ENCODE assay signal across 9 mouse cellular contexts in the genomic region with DNA sequence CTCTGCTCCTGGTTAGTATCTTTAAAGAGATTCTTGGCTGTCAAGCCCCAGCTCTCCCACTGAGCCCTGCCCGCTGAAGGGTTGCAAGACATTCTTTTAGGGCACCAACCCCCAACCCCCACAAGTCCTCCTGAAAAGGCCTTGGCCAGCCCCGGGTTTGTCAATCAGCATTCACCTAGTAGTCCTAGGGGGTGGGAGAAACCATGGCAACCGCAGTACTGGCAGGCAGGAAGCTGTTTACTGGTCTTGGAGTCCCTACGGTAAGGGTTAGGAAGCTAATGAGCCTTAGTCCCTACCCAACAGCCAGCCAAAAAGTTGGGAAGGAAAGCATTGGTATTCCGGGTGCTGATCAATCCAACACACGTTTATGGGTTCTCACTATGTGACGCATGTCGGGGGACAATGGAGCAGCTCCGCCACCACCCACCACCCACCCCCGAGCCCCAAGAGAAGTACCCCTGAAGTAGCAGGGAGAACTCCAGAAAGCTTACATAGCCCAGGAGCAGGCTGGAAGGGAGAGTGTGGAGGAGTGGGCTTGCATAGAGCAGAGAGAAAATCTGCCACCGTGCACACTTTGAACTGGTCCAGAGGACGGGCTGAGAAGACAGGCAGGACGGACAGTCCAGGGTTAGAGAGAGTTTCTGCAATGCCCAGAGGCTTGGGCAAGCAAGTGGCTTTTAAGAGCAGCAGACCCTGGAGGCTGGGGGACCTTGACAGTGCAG. TPM values are rescaled to one million over a fixed set of nuclear protein-coding genes. Genes with fewer than 3 reads are reported as not detected.
DNase-seq lines count a peak whose midpoint lies in the region; ATAC-seq and TF ChIP-seq lines count a peak whose summit lies in the region.
"Had no signal": no experiment of that assay in that cellular context is flagged by ENCODE, and none has a peak within 500 bp of the region (broad histone marks: within the 10 kb centered on the region; RNA-seq: fewer than 3 reads in every experiment).

A gene (minus strand): TSS at position 61 of the 722 bp plus-strand sequence.

- peak within 1 kb of the TSS; percentile 36 for H3K4me3 ChIP-seq in forebrain, embryonic 10.5 days
- no peak within 1 kb of the TSS for H3K4me3 ChIP-seq in midbrain, embryonic 14.5 days (replicated peaks; ENCODE audit: low read depth, low read length)
- no peak within 1 kb of the TSS for H3K4me3 ChIP-seq in thymus, adult 2 months (ENCODE audit: control insufficient read depth, insufficient read depth, low read length)

- DNase-seq in brain, embryonic 14.5 days (ENCODE audit: low read depth) = peak; percentile 85
- DNase-seq in forebrain, embryonic 10.5 days (ENCODE audit: extremely low spot score, low spot score) = peak; percentile 63
- peak; percentile 8 for DNase-seq in layer of hippocampus, adult 9-10 months (ENCODE audit: low spot score)
- peak; percentile 70 for DNase-seq in midbrain, embryonic 14.5 days
- DNase-seq in heart, adult 18-20 months = no peak
- DNase-seq in heart, adult 11 months = no peak
- no peak for DNase-seq in gastrocnemius, postnatal 36 days
- no peak for DNase-seq in thymus, adult 2 months

- no peak for TF ChIP-seq CTCF in brain, embryonic 14.5 days (IDR thresholded peaks at IDR 0.05; ENCODE audit: borderline replicate concordance, extremely low read depth, insufficient read depth, insufficient read length)
- no peak for TF ChIP-seq CTCF in thymus, adult 2 months (IDR thresholded peaks at IDR 0.05; ENCODE audit: borderline replicate concordance, control insufficient read depth, extremely low read depth, insufficient read depth, low read length, poor library complexity)

- peaks cover 33% of the 10 kb centered on the region for H3K4me1 ChIP-seq in forebrain, embryonic 10.5 days
- peaks cover 10% of the 10 kb centered on the region for H3K4me1 ChIP-seq in midbrain, embryonic 14.5 days (ENCODE audit: control insufficient read depth, insufficient read depth, low read length)
- no peaks in the 10 kb centered on the region for H3K4me1 ChIP-seq in thymus, adult 2 months (replicated peaks; ENCODE audit: control insufficient read depth, insufficient read depth, low read length)

- ATAC-seq in midbrain, embryonic 14.5 days (ENCODE audit: low FRiP score, low TSS enrichment) = peak; percentile 78

- H3K27me3 ChIP-seq in forebrain, embryonic 10.5 days (ENCODE audit: poor library complexity, severe bottlenecking) = peaks cover 17% of the 10 kb centered on the region
- H3K27me3 ChIP-seq in midbrain, embryonic 14.5 days (ENCODE audit: control insufficient read depth, insufficient read depth, low read length) = no peaks in the 10 kb centered on the region
- H3K27me3 ChIP-seq in thymus, adult 2 months (ENCODE audit: control insufficient read depth, insufficient read depth, low read length) = no peaks in the 10 kb centered on the region

- intact Hi-C loops in gastrocnemius, postnatal 36 days (cut with DNase I) = no loop called here

- H3K9me3 ChIP-seq in forebrain, embryonic 10.5 days = no peaks in the 10 kb centered on the region
- no peaks in the 10 kb centered on the region for H3K9me3 ChIP-seq in midbrain, embryonic 14.5 days (ENCODE audit: control insufficient read depth, low read length)

- peak within 1 kb of the TSS; percentile 38 for H3K4me2 ChIP-seq in midbrain, embryonic 14.5 days (ENCODE audit: low read length)

- peak within 1 kb of the TSS; percentile 74 for H3K27ac ChIP-seq in forebrain, embryonic 10.5 days
- peak within 1 kb of the TSS; percentile 49; the same call in 1 of the 2 replicates for H3K27ac ChIP-seq in midbrain, embryonic 14.5 days (replicated peaks; ENCODE audit: low read depth, low read length)
- no peak within 1 kb of the TSS for H3K27ac ChIP-seq in thymus, adult 2 months (ENCODE audit: control insufficient read depth, insufficient read depth, low read length)

- TF ChIP-seq POLR2A in brain, embryonic 14.5 days (IDR thresholded peaks at IDR 0.05; ENCODE audit: borderline replicate concordance, extremely low read depth, insufficient read depth, insufficient read length, poor library complexity, severe bottlenecking) = no peak
- TF ChIP-seq POLR2A in thymus, adult 2 months (IDR thresholded peaks at IDR 0.05; ENCODE audit: control insufficient read depth, extremely low read depth, insufficient read depth, low read length, poor library complexity) = no peak

- H3K36me3 ChIP-seq in forebrain, embryonic 10.5 days (replicated peaks) = no peaks in the 10 kb centered on the region
- H3K36me3 ChIP-seq in midbrain, embryonic 14.5 days (ENCODE audit: control insufficient read depth, insufficient read depth, low read length) = no peaks in the 10 kb centered on the region
- no peaks in the 10 kb centered on the region for H3K36me3 ChIP-seq in thymus, adult 2 months (ENCODE audit: control insufficient read depth, insufficient read depth, low read length)

- H3K9ac ChIP-seq in midbrain, embryonic 14.5 days (replicated peaks; ENCODE audit: low read length) = no peak within 1 kb of the TSS

- 13% methylated on average over 13 of the region's 13 CpGs for WGBS in forebrain, embryonic 10.5 days
- WGBS in midbrain, embryonic 14.5 days = 5% methylated on average over 13 of the region's 13 CpGs
- WGBS in thymus, adult 2 months = 52% methylated on average over 13 of the region's 13 CpGs

RNA-seq across cellular contexts. Expression of the gene that starts here (rescaled TPM):
- not detected in 2 replicates for polyA plus RNA-seq in brain, embryonic 14.5 days (2012; rRNA removed)
- polyA plus RNA-seq in forebrain, embryonic 10.5 days (2016; fragmentation: Nextera tagmentation; extraction: Ambion mirVana) = not detected in 2 replicates
- 0.22 TPM in 1 of 2 replicates, not detected in the other for polyA plus RNA-seq in midbrain, embryonic 14.5 days (2014; fragmentation: Nextera tagmentation; extraction: Ambion mirVana)
- total RNA-seq in heart, adult 18-20 months (2021) = not detected
- total RNA-seq in gastrocnemius, postnatal 36 days (2021) = not detected
- polyA plus RNA-seq in thymus, adult 2 months (2012; rRNA removed) = not detected in 2 replicates
- total RNA-seq: MEL had no signal

Comparison
In these comparisons a context has a peak if more than half of its experiments do, and no peak if none do; other contexts are left out.
1. Peak in DNase-seq in brain, embryonic 14.5 days; RNA of the gene not detected or under 1 TPM.
2. Peak in DNase-seq, H3K4me3 ChIP-seq and H3K27ac ChIP-seq in forebrain, embryonic 10.5 days; RNA of the gene not detected or under 1 TPM.
3. Peak in DNase-seq, ATAC-seq, H3K27ac ChIP-seq and H3K4me2 ChIP-seq in midbrain, embryonic 14.5 days; RNA of the gene not detected or under 1 TPM.